Mouse (Mus musculus): ENCODE data around the gene Itgbl1. TPM values are rescaled to one million over a fixed set of nuclear protein-coding genes. Genes with fewer than 3 reads are reported as not detected.
A peak's percentile ranks its signal among the peaks of the same experiment; 100 is the strongest.

Gene Itgbl1
- total RNA-seq, 1 experiment from 2014 or later: 1.7 TPM

DNA sequence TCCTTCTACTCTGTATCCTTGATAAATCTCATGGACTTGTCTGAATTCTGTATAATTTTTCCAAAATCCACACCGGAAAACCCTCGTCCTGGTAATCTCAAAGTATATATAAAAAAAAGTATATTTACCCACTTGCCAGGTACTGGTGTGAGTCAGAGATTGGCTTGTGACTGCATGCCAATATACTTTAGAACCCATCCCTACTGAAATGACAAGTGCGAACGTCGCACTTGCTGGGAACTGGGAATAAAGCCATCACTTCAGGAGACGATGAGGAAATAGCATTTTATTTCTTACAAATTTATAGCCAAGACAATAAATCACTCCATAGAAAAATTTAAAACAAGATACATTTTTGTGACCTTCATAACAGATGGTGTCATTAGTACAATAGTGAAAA, 308.2 kb downstream of the Itgbl1 start:
- DNase-seq: no peak

GRCm38 (mm10) chr14:123990591-123991195, 330.9 kb downstream of the Itgbl1 start:
- DNase-seq: peak; percentile 28

Other genes with a start within 250 kb of the Itgbl1 start
- gene Nalcn, start 32.8 kb upstream of the Itgbl1 start, total RNA-seq (2021): 4.9 and 5.1 TPM in 2 replicates

All from adrenal gland, postnatal 14 days (tissue).